Mouse (Mus musculus) liver, postnatal 0 days (tissue): Measurements from ENCODE around the gene Lpgat1.

Source experiments
- CTCF ChIP-seq: sonication (generic); IDR thresholded peaks from 2 replicates; pipeline ENCODE4 v1.5.1; 2016; ENCODE audit warnings: antibody characterized with exemption, low read depth
- EP300 ChIP-seq: IDR thresholded peaks from 2 replicates; pipeline ENCODE4 v1.6.1; 2016; ENCODE audit warnings: antibody characterized with exemption, low read depth, mild to moderate bottlenecking

- TF ChIP-seq CTCF = no peak
- no peak for TF ChIP-seq EP300
These were observed 78.7 kb downstream of the Lpgat1 start for GRCm38 (mm10) chr1:191796238-191796896.
